Mouse (Mus musculus) right cerebral cortex, postnatal 36 days (tissue): Measurements from ENCODE around the gene Usp16.
"Not testable (repeated sequence)": the region's sequence is repeated elsewhere in the genome, so short reads cannot be mapped to it uniquely, and the experiment has no call there.

ENCODE experiments used
- DNase-seq, 2 experiments: peaks; one replicate each; pipeline ENCODE4 v3.0.0; 2022; ENCODE audit warnings: low spot score in 2 of 2, mixed read lengths in 1 of 2

The Usp16 gene

DNA sequence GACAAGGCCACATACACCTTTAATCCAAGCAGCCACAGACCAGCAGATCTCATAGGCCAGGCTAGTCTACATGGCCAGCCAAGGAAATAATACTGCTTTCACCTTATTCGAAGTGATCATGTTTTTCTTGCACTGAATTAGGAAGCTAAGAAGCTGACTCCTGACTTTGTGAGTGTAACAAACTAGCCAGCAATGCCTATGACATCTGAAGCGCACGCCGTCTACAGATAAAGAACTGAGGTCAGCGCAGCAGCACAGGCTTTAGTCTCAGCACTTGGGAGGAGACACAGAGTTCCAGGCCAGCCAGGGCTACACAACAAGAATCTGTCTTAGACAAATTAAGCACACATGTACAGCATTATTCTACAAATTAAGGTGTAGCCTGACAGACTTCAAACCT is 32.2 kb downstream of the Usp16 start:
- DNase-seq: no peak

DNA sequence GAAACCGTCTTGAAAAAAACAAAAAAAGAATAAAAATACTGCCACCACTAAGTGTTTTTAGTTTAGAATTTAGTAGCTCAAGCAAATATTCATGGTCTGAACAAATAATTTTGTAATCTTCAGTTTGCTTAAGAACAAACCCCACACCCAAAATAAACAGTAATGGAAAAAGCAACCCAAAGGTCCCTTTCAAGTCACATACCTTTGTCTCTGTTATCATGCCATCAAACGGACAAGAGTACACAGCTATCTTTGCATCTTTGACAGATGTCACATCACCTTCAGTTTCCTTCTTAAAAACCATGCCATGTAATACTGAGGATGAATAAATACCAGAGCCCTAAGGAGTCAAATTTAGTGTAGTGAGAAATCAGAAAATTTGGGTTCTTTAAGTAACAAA is 34.1 kb downstream of the Usp16 start:
- DNase-seq: no peak

DNA sequence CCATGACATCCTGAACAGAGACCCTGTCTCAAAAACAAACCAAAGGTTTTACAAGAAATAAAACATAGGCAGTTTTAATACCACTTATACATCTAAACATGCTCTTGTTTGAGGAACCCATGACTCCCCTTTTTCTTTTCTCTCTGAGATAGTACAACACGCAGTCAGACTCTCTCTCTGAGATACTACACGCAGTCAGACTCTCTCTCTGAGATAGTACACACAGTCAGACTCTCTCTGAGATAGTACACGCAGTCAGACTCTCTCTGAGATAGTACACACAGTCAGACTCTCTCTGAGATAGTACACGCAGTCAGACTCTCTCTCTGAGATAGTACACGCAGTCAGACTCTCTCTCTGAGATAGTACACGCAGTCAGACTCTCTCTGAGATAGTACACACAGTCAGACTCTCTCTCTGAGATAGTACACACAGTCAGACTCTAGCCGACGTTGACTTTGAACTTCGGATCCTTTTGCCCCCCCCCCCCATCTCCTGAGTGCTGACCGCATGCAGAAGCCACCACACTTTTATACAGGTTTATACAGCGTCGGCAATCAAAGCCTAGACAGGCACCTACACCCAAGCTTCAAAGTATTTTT is 37.8 kb downstream of the Usp16 start:
- not testable (repeated sequence) for DNase-seq

DNA sequence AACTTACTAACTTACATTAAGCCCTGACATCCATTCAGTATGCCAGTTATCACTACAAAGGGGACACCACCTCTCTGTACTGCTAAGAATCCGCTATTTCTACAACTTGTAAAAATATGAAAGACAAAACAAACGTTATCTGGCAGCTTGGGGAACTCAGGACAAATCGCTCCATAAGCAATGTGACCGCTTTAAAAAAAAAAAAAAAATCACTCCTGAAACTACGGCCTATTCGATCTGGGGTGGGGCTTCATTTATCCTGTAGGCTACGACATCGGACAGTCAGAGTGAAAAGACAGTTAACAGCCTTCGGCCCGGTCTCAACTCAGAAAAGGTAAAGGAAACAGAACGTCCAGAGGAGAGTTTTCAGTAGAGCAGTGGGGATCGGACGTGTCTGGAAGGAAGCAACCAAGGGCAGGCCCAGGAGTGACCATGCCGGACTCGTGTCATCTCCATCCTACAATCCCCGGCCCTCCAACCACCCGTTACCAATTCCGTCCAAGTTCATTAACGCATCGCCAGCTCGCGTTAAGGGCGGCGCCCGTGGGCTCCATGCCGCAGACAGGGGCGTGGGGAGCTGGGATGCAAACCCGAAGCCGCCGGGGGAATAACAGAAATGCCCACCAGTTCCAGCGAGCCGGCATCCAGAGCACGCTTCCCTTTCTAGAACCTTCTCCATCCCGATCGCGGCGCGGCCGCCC is 40.6 kb downstream of the Usp16 start:
- no peak for DNase-seq

DNA sequence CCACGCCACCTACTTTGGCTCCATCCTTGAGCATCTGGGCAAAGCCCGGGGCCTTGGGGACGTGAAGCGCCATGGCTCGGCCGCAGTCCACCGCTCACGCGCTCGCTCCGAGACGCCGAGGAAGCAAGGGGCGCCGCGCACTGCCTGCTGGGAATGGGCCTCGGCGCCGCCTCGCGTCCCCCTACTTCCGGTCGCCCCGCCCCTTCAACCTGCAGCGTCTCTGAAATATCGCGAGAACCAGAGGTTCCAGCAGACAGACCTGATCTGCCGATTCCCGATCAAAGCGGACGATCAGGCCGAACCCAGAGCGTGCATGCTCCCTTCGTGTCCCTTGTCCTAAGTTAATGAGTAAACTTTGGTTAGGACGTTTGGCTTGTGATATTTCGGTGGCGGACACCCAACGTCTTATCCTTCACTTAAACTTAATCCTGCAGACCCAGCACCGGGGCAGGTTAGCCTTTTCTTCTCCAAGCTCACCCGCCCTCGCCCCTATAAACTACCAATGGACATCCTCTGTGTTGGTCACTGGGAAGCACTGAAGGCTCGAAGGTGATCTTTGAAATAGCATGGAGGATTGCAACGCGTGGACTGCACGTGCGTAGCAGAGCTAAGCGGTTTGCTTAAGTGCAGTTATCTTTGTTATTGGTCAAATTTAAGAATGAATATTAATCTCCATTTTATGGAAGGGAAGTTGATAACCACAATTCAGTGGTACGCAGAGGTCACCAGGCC is 41.4 kb downstream of the Usp16 start, which contains the start of gene Cct8:
TSS of gene Cct8 (minus strand) at position 158 of the 732 bp plus-strand sequence.
- peak; percentile 93 to 94 for DNase-seq

DNA sequence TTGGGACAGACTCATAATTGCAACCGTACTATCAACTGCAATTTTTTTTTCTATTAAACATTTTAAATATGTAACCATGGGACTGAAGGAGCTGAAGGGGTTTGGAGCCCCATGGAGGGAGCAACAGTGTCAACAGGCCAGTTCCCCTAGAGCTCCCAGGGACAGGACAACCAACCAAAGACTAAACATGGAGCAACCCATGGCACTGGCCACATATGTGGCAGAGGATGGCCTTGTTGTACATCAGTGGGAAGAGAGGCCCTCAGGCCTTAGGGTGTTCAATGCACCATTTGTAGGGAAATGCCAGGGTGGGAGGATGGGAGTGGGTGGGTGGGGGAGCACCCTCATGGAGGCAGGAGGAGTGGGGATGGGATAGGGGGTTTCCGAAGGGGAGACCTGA is 42.2 kb downstream of the Usp16 start:
- DNase-seq: no peak

DNA sequence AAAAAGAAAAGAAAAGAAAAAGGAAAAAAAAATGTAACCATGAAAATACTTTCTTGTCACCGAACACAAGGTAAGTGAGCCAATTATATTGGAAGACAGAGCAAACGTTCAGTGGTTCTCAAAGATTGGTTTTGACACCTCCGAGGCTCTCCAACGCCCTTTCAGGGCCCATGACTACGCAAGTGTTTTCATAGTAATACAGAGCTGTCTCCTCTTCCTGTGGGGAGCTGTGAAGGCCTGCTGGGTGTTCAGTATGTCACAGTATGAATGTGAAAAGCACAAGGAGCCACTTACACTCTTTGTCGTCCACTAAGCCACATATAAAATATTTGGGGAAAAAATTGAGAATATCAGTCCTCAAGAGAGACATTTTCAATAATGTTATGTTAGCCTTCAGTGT is 42.7 kb downstream of the Usp16 start:
- DNase-seq: no peak

DNA sequence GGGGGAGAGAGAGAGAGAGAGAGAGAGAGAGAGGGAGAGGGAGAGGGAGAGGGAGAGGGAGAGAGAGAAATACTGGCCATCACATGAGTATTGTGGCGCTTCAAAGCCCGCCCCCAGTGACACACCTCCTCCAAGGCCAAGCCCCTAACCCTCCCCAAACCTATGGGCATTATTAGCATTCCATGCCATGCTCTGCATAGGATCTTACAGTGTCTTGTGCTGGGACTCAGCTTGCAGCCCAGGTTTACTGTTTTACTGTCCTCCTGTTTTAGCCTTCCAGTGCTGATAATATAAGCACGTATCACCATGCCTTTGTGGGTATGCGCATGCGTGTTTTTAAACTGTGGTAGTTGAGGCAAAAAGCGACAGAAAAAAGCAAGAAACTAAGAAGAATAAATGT is 45.1 kb downstream of the Usp16 start:
- no peak for DNase-seq

DNA sequence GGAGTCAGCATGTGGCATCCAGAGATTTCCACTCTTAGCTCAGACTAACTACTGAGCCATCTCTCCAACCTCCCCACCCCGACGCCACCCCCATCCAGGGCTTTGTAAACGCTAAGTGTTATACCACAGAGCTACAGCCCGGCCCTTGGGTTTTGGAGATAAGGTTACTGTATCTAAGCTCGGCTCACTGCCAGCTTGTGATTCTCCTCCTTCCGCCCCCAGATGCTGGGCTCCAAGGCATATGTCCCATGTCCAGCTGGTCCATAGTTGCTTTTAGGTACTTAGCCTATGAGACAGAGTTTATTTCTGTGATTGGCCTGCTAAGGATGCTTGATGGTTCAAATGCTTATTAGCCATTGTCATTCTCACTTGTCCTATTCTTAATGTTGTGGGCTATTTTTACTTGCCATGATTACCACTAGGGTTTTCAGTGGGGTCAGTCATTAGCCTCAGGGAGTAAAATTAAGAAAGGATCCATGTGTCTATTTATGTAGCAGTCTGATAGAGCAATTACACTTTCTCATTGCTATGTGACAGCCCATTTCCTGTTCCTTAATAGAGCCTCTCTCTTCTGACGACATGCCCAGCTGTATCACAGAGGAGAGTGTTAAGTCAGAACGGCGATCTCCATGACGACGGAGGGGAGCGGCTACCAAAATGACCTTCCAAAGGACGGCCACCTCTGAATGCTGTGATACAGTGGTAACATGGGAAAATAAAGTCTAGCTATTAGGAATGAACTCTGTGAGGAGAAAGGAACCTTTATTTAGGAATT is 47.0 kb downstream of the Usp16 start:
- DNase-seq: no peak

DNA sequence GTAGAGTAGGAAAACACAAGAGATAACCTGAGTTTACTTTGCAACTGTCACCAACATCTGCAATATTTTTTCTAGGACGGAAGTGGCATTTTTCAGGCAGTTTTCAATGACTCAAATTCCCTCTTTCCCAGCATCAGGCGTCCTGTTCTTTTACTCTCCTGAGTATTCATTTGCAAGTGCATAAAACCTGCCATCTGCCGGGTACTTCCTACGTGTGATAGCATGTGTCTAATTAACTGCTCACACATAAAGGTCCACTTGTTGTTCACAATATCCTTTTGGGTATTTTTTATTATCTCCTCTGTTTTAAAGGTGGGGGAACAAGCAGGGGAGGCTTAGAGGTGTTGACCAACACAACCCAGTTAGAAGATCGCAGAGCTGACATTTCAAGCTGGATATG is 57.2 kb downstream of the Usp16 start:
- DNase-seq: no peak

DNA sequence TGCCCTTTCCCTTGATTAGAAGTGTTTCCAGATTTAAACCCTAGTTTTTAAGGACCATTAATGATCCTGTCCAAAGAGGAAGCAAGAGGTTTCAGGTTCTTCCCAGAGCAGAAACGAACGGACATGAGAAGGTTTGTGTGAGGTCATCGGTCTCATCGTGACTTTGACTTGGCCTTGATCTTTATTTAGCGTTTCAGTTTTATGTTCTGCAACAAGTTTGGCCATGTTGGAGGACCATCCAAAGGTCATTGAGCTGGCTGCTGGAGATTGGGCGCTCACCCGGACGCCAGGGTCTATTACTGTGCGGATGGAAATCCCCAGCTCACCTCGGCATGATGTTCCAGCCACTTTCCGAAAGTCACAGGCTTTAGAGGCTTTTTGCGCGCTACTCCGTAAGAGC is 57.8 kb downstream of the Usp16 start:
- no peak for DNase-seq

DNA sequence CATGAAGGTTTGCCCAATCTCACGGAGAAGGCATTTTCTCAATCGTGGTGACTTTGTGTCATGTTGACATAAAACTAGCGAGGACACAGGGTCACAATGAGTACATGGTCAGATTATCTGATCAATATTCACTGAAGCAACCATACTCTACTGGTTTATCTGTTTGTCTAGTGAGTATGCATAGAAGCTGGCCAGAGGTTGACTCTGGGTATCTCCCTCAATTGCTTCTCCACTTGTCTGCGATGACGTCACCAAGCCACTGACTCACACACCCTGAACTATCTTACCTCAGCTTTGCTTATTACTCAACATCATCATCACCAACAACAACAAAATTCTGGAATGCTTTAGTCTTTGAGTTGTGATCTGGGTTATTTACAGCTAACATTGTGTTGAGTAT is 69.7 kb downstream of the Usp16 start:
- DNase-seq: no peak

DNA sequence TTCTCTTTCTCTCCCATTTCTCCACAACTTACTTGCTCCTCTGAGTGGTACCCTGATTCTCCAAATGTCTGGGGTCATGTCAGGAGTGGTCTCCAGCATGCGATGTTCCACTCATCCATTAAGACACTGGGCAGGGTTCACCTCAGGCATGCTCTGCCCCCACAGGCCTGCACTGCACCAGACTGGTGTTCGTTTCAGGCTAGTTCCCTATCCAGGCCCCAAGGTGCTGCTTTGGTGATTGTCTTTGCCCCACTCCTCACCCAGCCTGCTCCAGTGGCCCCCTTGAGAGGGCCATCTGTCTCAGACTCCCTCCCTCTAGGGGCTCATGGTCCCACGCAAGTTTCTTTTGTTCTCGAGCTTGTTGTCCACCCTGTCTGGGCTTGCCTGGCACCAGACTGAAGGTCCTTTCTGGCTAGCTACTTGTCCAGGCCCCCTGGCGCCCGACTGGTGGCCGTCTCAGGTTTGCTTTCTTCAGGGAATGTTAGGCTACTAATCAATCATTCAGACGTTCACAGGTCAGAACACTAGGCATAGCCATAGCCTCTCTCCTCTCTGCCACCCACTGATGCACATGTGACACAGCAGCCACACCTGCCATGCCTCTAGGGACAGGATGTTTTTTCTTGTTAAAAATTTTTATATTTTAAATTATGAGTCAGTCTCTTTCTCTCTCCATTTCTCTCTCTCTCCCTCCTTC is 73.2 kb downstream of the Usp16 start:
- DNase-seq: no peak

DNA sequence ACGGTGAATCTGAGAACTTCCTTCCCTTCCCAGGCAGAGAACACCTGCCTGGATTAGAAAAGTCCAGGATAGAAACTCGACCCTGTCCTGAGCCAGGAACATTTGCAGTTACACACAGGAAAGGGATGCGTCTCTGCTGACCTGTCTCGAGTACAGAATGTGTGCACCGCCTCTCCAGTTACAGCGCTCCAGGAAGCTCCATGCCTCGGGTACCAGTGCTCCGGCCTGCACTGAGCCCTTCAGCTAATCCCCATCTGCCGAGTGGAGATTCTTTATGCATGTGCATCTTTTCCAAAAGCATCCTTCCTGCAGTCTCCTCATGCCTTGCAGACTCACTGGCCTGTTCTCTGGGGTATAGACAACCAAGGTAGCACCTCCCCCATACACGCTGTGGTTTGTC is 74.3 kb downstream of the Usp16 start:
- no peak for DNase-seq
